Mouse (Mus musculus) neural tube, embryonic 13.5 days (tissue): ENCODE measurements at regions not wholly inside any gene's neighbourhood (a gene's known extent, or its start where the extent isn't known, plus 50 kb on each side); places are given as distances from the start of the nearest gene placed in this dataset.
"Not testable (repeated sequence)": the region's sequence is repeated elsewhere in the genome, so short reads cannot be mapped to it uniquely, and the experiment has no call there.

Experiments used
- ATAC-seq: fragments of 200-750 bp; cut with Nextera tagmentation; 2 replicates; pipeline ENCODE4 v1.8.0; 2017; ENCODE audit warnings: low read depth, mild to moderate bottlenecking, moderate TSS enrichment, moderate library complexity
- H3K27ac ChIP-seq: fragments of 300-500 bp; sonication (generic); replicated peaks from 2 replicates; pipeline ENCODE4 v1.5.1; 2015; ENCODE audit warnings: moderate library complexity, mild to moderate bottlenecking, inconsistent platforms
- H3K27me3 ChIP-seq: fragments of 300-500 bp; sonication (generic); 2 replicates; pipeline ENCODE4 v1.6.1; 2015; ENCODE audit warnings: mild to moderate bottlenecking, inconsistent platforms
- H3K36me3 ChIP-seq: fragments of 300-500 bp; sonication (generic); 2 replicates; pipeline ENCODE4 v1.6.1; 2015; ENCODE audit warnings: mild to moderate bottlenecking, inconsistent platforms
- H3K4me1 ChIP-seq: fragments of 300-500 bp; sonication (generic); replicated peaks from 2 replicates; pipeline ENCODE4 v1.6.1; 2015; ENCODE audit warnings: inconsistent platforms
- H3K4me2 ChIP-seq: fragments of 300-500 bp; sonication (generic); 2 replicates; pipeline ENCODE4 v1.6.1; 2015; ENCODE audit warnings: inconsistent platforms, mild to moderate bottlenecking, moderate library complexity
- H3K4me3 ChIP-seq: fragments of 300-500 bp; sonication (generic); 2 replicates; pipeline ENCODE4 v1.5.1; 2015; ENCODE audit warnings: mild to moderate bottlenecking, inconsistent platforms
- H3K9ac ChIP-seq: fragments of 300-500 bp; sonication (generic); 2 replicates; pipeline ENCODE4 v1.6.1; 2015; ENCODE audit warnings: moderate library complexity, mild to moderate bottlenecking, inconsistent platforms
- H3K9me3 ChIP-seq: fragments of 300-500 bp; sonication (generic); 2 replicates; pipeline ENCODE4 v1.6.1; 2016; ENCODE audit warnings: inconsistent platforms
- WGBS: fragments of 180-500 bp; shearing (Covaris S2); methylation state at CpG from one replicate; pipeline ENCODE4 v1.1.7; 2015; 5-methylcytosine and 5-hydroxymethylcytosine counted together

GRCm38 (mm10) chr8:37048912-37049692 is 55.7 kb downstream of the AI429214 start:
- no peaks in the 10 kb centered on the region for H3K36me3 ChIP-seq
- H3K27ac ChIP-seq, result no peak overlapping the region
- 84% methylated on average over 5 of the region's 5 CpGs for WGBS
- H3K4me1 ChIP-seq, result peaks cover 3% of the 10 kb centered on the region; the same call in 1 of the 2 replicates
- H3K9me3 ChIP-seq, result no peaks in the 10 kb centered on the region
- H3K27me3 ChIP-seq, result no peaks in the 10 kb centered on the region
- no peak overlapping the region for H3K4me3 ChIP-seq
- H3K4me2 ChIP-seq, result no peak overlapping the region
- ATAC-seq, result no peak
- no peak overlapping the region for H3K9ac ChIP-seq

- no peak overlapping the region for H3K4me3 ChIP-seq
- H3K36me3 ChIP-seq, result no peaks in the 10 kb centered on the region
- no peak overlapping the region for H3K27ac ChIP-seq
- H3K27me3 ChIP-seq, result no peaks in the 10 kb centered on the region
- no peak overlapping the region for H3K9ac ChIP-seq
- peaks cover 3% of the 10 kb centered on the region; the same call in 1 of the 2 replicates for H3K4me1 ChIP-seq
- no peak for ATAC-seq
- no peaks in the 10 kb centered on the region for H3K9me3 ChIP-seq
- no peak overlapping the region for H3K4me2 ChIP-seq
- WGBS, result 80% methylated on average over 6 of the region's 6 CpGs
These were observed 56.7 kb downstream of the AI429214 start for GRCm38 (mm10) chr8:37049969-37050683.

- no peaks in the 10 kb centered on the region for H3K36me3 ChIP-seq
- no peaks in the 10 kb centered on the region for H3K9me3 ChIP-seq
- H3K27me3 ChIP-seq, result no peaks in the 10 kb centered on the region
- ATAC-seq, result no peak
- WGBS, result 17% methylated on average over 1 of the region's 1 CpGs
- no peak overlapping the region for H3K9ac ChIP-seq
- H3K4me1 ChIP-seq, result peaks cover 3% of the 10 kb centered on the region; the same call in 1 of the 2 replicates
- no peak overlapping the region for H3K4me3 ChIP-seq
- no peak overlapping the region for H3K27ac ChIP-seq
- no peak overlapping the region for H3K4me2 ChIP-seq
These were observed 57.3 kb downstream of the AI429214 start for GRCm38 (mm10) chr8:37050684-37051028.

GRCm38 (mm10) chr8:37056376-37056775 is 63.0 kb downstream of the AI429214 start:
- Histone ChIP-seq H3K4me3 (no peak overlapping the region), H3K4me2 (no peak overlapping the region), H3K4me1 (no peaks in the 10 kb centered on the region), H3K27me3 (no peaks in the 10 kb centered on the region), H3K9ac (no peak overlapping the region), H3K9me3 (no peaks in the 10 kb centered on the region), H3K36me3 (no peaks in the 10 kb centered on the region), H3K27ac (no peak overlapping the region)
- ATAC-seq, result no peak
- 84% methylated on average over 3 of the region's 3 CpGs for WGBS

GRCm38 (mm10) chr8:37058390-37058789 is 65.0 kb downstream of the AI429214 start:
- 78% methylated on average over 6 of the region's 6 CpGs for WGBS
- Histone ChIP-seq H3K4me3 (no peak overlapping the region), H3K27me3 (no peaks in the 10 kb centered on the region), H3K36me3 (no peaks in the 10 kb centered on the region), H3K4me2 (no peak overlapping the region), H3K27ac (no peak overlapping the region), H3K9me3 (no peaks in the 10 kb centered on the region), H3K4me1 (no peaks in the 10 kb centered on the region), H3K9ac (no peak overlapping the region)
- ATAC-seq, result no peak

GRCm38 (mm10) chr8:37062012-37062944 is 68.9 kb downstream of the AI429214 start:
- Histone ChIP-seq H3K9ac (no peak overlapping the region), H3K27ac (no peak overlapping the region), H3K4me2 (no peak overlapping the region), H3K9me3 (no peaks in the 10 kb centered on the region), H3K27me3 (no peaks in the 10 kb centered on the region), H3K36me3 (no peaks in the 10 kb centered on the region), H3K4me3 (no peak overlapping the region), H3K4me1 (no peaks in the 10 kb centered on the region)
- peak; percentile 75 for ATAC-seq
- WGBS, result 34% methylated on average over 13 of the region's 13 CpGs

GRCm38 (mm10) chr8:37063764-37064331 is 70.4 kb downstream of the AI429214 start:
- WGBS, result 23% methylated on average over 12 of the region's 12 CpGs
- ATAC-seq, result peak; percentile 77; the same call in 1 of the 2 replicates

GRCm38 (mm10) chr8:37072905-37073304 is 79.5 kb downstream of the AI429214 start:
- Histone ChIP-seq H3K9me3 (no peaks in the 10 kb centered on the region), H3K4me3 (no peak overlapping the region), H3K27me3 (no peaks in the 10 kb centered on the region), H3K4me2 (no peak overlapping the region), H3K36me3 (no peaks in the 10 kb centered on the region), H3K9ac (no peak overlapping the region), H3K27ac (no peak overlapping the region), H3K4me1 (no peaks in the 10 kb centered on the region)
- 30% methylated on average over 2 of the region's 2 CpGs for WGBS
- no peak for ATAC-seq

More at GRCm38 (mm10) chr8:37063764-37064331, 70.4 kb downstream of the AI429214 start:
- H3K4me1 ChIP-seq, result no peaks in the 10 kb centered on the region
- H3K9me3 ChIP-seq, result no peaks in the 10 kb centered on the region
- H3K4me3 ChIP-seq, result no peak overlapping the region
- no peak overlapping the region for H3K4me2 ChIP-seq
- H3K27ac ChIP-seq, result no peak overlapping the region
- H3K9ac ChIP-seq, result no peak overlapping the region
- H3K27me3 ChIP-seq, result no peaks in the 10 kb centered on the region
- H3K36me3 ChIP-seq, result no peaks in the 10 kb centered on the region

GRCm38 (mm10) chr8:37099727-37100126 is 106.3 kb downstream of the AI429214 start:
- no peak for ATAC-seq
- WGBS, result 79% methylated on average over 2 of the region's 2 CpGs

GRCm38 (mm10) chr8:37112386-37112785 is 119.0 kb downstream of the AI429214 start:
- H3K27me3 ChIP-seq, H3K4me2 ChIP-seq, H3K36me3 ChIP-seq, H3K27ac ChIP-seq, H3K9me3 ChIP-seq, H3K9ac ChIP-seq, H3K4me3 ChIP-seq, ATAC-seq, H3K4me1 ChIP-seq: not testable (repeated sequence)

More at GRCm38 (mm10) chr8:37099727-37100126, 106.3 kb downstream of the AI429214 start:
- Histone ChIP-seq H3K27me3 (no peaks in the 10 kb centered on the region), H3K9me3 (no peaks in the 10 kb centered on the region), H3K4me2 (no peak overlapping the region), H3K27ac (no peak overlapping the region), H3K4me3 (no peak overlapping the region), H3K9ac (no peak overlapping the region), H3K4me1 (no peaks in the 10 kb centered on the region), H3K36me3 (no peaks in the 10 kb centered on the region)

- H3K4me3 ChIP-seq, result no peak overlapping the region
- H3K9me3 ChIP-seq, result peaks cover 9% of the 10 kb centered on the region; the same call in 1 of the 2 replicates
- H3K36me3 ChIP-seq, result no peaks in the 10 kb centered on the region
- no peak overlapping the region for H3K4me2 ChIP-seq
- ATAC-seq, result no peak
- no peak overlapping the region for H3K9ac ChIP-seq
- no peak overlapping the region for H3K27ac ChIP-seq
- no peaks in the 10 kb centered on the region for H3K4me1 ChIP-seq
- no peaks in the 10 kb centered on the region for H3K27me3 ChIP-seq
These were observed 132.4 kb downstream of the AI429214 start for GRCm38 (mm10) chr8:37125834-37126233.
